Mouse (Mus musculus): Measurements from ENCODE around the gene Timm8a1. TPM values are rescaled to one million over a fixed set of nuclear protein-coding genes. Genes with fewer than 3 reads are reported as not detected.

Timm8a1 gene
- total RNA-seq, 2 experiments from 2014 or later = 23.1 to 30.8 TPM

DNA sequence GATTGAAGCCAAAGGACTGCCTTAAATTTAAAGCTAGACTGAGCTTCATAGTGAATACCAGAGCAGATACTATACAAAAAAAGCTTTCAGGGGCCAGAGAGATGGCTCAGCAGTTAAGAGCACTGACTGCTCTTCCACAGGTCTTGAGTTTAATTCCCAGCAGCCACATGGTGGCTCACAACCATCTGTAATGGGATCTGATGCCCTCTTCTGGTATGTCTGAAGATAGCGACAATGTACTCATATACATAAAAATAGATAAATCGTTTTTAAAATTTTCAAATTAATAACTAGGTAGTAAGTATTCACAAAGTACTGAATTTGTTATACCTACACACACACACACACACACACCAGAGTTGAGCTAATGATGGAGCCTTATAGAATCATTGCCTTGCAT, 8.3 kb downstream of the Timm8a1 start:
- no peak for DNase-seq

DNA sequence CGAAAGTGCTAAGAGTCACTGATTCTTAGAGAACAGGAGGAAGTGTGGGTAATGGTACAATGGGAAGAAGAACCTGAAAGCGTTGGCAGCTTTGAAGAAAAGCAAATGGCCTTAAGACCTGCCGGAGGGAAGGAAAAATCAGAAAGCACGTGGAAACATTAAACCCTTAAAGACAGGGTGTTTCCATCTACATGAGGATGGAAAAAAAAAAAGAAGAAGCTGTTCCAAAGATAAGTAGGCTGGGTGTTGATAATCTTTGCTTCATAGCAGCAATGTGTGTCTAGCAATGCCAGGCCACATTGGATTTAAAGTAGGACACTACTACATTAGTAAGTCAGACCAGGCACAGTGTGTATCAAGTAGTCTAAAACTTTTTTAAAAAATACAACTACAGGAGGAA, 16.4 kb downstream of the Timm8a1 start:
- DNase-seq = no peak

DNA sequence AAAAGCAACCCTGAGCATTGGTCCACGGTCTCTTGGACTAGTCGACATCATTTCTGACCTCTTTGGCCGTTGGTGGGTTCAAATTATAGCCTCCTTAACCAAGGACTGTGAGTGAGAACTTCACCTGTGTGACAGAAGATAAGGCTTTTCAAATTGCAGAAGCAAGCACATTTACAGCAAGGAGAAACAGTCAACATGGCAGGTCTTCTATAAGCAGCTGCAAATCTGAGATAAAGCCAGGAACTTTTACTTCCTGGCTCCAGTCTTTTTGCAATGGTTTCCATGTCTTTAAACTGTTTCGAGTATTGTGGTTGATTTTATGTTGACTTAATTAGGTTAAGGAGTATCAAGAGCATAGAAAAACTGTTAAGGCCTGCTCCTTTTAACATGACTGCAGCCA, 17.9 kb downstream of the Timm8a1 start:
- no peak for DNase-seq

DNA sequence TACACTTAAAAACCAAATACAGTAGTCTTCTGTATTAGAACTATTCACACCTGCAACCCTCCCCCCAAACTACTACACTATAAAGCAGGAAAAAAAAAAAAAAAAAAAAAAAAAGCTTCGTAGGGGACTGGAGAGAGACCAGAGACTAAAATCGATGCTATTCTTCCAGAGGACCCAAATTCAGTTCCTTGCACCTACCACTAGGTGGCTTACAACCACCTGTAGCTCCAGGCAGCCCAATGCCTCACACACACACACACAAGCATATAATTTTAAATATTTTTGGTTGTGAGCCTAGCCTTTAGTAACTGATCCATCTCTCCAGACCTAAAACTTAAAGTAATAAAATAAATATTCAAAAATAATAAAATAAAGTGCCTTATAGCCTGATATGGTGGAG, 32.2 kb downstream of the Timm8a1 start:
- DNase-seq = no peak

DNA sequence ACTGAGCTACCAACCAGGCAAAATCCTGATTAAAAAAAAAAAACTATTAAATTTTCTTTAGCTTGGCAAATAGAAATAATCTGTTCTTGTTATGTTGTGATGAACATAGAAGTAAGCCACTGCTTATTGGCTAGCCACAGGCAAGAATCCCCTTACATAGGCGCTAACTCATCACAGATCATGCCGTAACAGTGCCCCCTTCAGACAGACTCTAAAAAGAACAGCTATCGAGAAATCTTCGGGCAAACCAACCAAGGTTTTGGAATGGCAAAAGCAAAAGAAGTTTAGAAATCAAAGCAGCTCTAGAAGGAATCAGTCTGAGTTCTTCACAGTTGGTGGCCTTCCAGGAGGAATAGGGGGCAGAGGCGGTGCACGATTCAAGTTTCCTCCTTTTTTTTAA, 33.7 kb downstream of the Timm8a1 start:
- DNase-seq = no peak

DNA sequence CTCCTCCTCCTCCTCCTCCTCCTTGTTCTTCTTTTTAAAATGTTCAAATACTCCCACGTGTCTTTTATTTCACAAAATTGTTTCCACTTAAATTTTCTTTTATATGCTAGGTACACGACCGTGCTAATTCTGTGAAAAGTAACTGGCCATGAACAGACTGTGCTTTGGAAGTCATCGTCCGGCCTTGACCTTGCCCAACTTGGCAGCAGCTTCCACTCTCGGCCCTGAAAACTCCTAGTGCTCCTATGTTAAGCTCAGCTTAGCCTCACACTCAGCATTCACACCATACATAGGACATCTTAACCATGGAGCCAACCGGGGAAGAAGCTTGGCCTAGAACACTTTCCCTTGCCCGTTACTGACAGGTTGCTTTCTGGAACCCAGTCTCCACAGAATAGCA, 41.0 kb downstream of the Timm8a1 start:
- peak in 1 of 2 experiments; percentile 5 for DNase-seq

Other genes with a start within 250 kb of the Timm8a1 start
- gene Tmem35a, start 246.6 kb downstream of the Timm8a1 start, total RNA-seq (2021) = 1 to 10 TPM; 2.1 to 2.2 TPM
- gene Cenpi, start 233.8 kb downstream of the Timm8a1 start, total RNA-seq (2021) = under 1 TPM; 0.30 to 0.64 TPM
- under 1 TPM; 0.37 to 0.49 TPM for gene Drp2, start 137.3 kb downstream of the Timm8a1 start, total RNA-seq (2021)
- gene Taf7l, start 65.4 kb downstream of the Timm8a1 start, total RNA-seq (2021) = not detected
- gene Btk, start 41.7 kb upstream of the Timm8a1 start, total RNA-seq (2021) = 1 to 10 TPM; 1.0 to 2.6 TPM
- 100 to 1,000 TPM; 114 to 149 TPM for gene Rpl36a, start 43.8 kb upstream of the Timm8a1 start, total RNA-seq (2021)
- 1 to 10 TPM; 1.6 to 2.0 TPM for gene Gla, start 59.3 kb upstream of the Timm8a1 start, total RNA-seq (2021)
- 10 to 100 TPM; 61.2 to 69.5 TPM for gene Hnrnph2, start 59.3 kb upstream of the Timm8a1 start, total RNA-seq (2021)
- gene Armcx4, start 144.7 kb upstream of the Timm8a1 start, total RNA-seq (2021) = 1 to 10 TPM; 3.6 to 6.0 TPM
- gene Armcx1, start 176.1 kb upstream of the Timm8a1 start, total RNA-seq (2021) = 1 to 10 TPM; 4.2 to 5.7 TPM
- gene Armcx6, start 209.6 kb upstream of the Timm8a1 start, total RNA-seq (2021) = 1 to 10 TPM in 1 of 2 experiments, under 1 TPM in 1; 0.87 to 1.1 TPM
- gene Armcx3, start 214.7 kb upstream of the Timm8a1 start, total RNA-seq (2021) = 10 to 100 TPM; 13.8 to 14.8 TPM

All from heart, adult 18-20 months (tissue).